Mouse (Mus musculus): ENCODE measurements around the gene Ndufb11. TPM values are rescaled to one million over a fixed set of nuclear protein-coding genes. Genes with fewer than 3 reads are reported as not detected.

The Ndufb11 gene
- 100 to 1,000 TPM; 110 to 133 TPM for total RNA-seq (2023)

DNA sequence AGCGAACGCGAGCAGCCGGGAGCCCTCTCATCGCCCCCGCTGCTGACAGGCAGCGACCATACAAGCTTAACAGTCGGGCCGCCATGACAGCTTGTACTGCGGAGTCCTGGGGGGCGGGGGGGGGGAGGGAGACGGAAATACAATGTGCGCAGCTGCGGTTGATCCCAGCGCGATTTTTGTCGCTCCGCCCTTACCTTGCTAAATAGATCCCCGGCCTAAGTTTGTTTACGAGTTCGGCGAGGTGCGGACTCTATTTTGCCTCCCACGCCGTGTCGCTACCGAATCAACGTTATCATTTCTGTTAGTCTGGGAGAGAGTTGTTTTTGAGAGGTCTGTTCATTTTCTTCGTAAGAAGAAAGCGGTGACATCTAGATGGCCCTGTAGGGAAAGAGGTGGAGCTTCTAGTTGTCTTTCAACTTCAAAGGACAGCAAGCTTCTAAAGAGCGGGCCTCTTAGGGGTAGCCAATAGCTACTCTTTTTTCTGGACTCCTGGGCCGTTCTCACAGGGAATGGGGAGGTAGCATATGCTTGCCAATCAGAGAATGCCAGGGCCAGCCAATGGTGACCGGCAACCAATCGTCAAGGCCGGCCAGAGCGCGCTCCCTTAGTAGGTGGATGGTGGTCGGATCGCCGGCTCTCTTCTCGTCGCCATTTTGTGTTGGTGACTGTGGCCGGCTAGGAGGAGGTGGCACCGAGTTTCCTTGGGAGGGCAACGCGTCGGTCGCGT is at the start of gene Ndufb11, which contains the start of gene Rbm10:
Gene Ndufb11, minus strand, starts transcription at position 444 of the 727 bp plus-strand sequence.
Gene Rbm10, plus strand, starts transcription at position 328 of the 727 bp plus-strand sequence.

DNA sequence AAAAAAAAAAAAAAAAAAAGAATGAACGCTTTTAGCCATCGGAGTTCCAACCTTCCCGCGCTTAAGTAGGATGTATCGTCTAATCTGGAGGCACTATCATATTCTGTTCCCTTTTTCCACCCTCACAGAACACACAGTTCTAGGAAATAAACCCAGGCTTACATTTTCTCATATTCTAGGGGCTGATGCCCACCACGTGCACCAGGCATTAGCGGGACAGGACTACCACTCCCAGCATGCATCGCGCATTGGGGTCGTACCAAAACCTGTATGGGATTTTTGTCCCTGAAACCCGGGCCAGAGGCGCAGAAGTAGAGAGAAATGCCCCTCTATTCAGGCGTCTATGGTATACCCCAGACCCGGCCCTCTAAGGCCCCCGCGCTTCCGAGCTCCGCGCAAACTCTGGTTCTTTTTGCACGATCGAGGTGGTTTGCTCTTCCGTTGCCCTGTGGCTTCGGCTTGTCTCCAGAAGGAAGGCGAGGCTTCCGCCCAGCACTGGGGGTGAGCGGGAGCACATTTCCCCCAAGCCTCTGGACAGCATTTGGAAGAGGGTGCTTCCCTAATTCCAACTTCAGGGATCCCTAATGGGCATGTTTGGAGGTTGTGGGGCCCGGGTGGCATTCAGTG is 40.7 kb upstream of the Ndufb11 start, which contains the start of gene Uba1:
Gene Uba1, plus strand, starts transcription at position 301 of the 627 bp plus-strand sequence.

Other genes starting within 250 kb of the Ndufb11 start
- gene Jade3, start 191.9 kb downstream of the Ndufb11 start, total RNA-seq (2023), result 1 to 10 TPM; 4.9 to 5.7 TPM
- not detected for gene Rgn, start 67.8 kb downstream of the Ndufb11 start, total RNA-seq (2023)
- gene Rbm10, start 116 bp downstream of the Ndufb11 start, total RNA-seq (2023), result 10 to 100 TPM; 51.1 to 60.3 TPM
- 100 to 1,000 TPM; 198 to 224 TPM for gene Uba1, start 40.7 kb upstream of the Ndufb11 start, total RNA-seq (2023)
- gene Cdk16, start 70.3 kb upstream of the Ndufb11 start, total RNA-seq (2023), result 100 to 1,000 TPM in 1 of 2 experiments, 10 to 100 TPM in 1; 84.2 to 117 TPM
- gene Usp11, start 86.3 kb upstream of the Ndufb11 start, total RNA-seq (2023), result 10 to 100 TPM; 34.3 to 41.1 TPM
- gene Araf, start 180.2 kb upstream of the Ndufb11 start, total RNA-seq (2023), result 100 to 1,000 TPM; 154 to 180 TPM

All from B cell, adult 67 days (primary cell).